Mouse (Mus musculus): Measurements from ENCODE around the gene Klhl8.
"Not testable (repeated sequence)": the region's sequence is repeated elsewhere in the genome, so short reads cannot be mapped to it uniquely, and the experiment has no call there.

The Klhl8 gene

GRCm38 (mm10) chr5:103910748-103911409 is at the start of gene Klhl8:
TSS of gene Klhl8 (minus strand) at chr5:103911259.
- in situ Hi-C loops (cut with MboI, MseI) = no loop called here

DNA sequence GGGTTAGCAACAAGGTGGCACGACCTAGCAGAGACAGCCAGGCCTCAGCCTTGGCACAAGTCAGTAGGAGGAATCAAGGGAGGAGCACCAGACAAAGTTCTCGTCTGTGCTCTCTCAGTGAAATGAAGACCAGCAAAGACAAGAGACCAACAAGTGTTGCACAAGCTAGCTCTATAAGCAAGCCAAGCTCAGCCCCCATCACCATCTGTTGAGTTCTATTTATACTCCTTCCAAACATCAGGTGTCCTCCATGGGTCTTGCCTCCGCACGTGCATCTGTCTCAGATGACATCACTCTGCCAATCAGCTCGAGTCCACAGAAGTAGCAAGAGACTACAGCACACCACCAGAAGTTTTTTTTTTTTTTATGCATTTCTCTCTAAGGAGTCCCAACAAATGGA is 43.6 kb upstream of the Klhl8 start:
- in situ Hi-C loops (cut with MboI, MseI) = no loop called here

- in situ Hi-C loops (cut with MboI, MseI) = no loop called here
Measured at GRCm38 (mm10) chr5:103953135-103954083, 42.4 kb upstream of the Klhl8 start.

DNA sequence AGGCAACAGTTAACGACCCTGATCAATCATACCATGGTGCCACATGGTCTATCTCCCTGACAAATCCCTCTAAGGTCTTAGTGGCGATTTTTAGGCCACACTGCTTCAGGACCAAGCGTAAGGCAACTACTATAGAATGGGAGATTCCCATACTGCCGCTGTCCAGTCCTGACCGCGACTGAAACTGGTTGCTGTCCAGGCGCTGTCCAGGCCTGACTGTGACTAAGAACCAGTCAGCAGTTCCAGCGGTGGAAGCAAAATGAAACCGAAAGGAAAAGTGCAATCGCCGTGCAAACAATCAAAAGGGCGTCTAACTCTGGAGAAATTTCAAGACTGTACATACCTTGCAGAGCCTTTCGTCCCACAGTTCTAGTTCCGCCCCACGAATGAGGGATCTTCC is 39.1 kb upstream of the Klhl8 start:
- in situ Hi-C loops (cut with MboI, MseI) = not testable (repeated sequence)

DNA sequence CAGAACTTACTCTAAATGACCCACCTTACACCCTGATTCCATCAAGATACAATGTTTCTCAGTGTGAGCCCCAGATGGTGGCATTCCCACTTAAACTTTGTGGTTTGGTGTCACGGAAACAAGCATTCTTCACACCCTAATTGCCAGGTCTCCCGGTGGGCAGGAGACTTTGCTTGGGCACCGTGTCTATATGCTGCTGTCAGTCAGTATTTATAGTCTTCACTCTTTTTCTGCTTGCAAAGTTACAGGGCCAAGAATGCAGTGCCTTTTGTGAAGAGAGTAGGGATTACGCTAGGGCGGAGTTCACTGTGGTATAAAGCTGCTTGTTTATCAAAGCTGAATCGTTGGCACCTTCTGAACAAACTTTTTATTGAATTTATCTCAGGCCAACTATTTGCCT is 32.1 kb upstream of the Klhl8 start:
- in situ Hi-C loops (cut with MboI, MseI) = no loop called here

DNA sequence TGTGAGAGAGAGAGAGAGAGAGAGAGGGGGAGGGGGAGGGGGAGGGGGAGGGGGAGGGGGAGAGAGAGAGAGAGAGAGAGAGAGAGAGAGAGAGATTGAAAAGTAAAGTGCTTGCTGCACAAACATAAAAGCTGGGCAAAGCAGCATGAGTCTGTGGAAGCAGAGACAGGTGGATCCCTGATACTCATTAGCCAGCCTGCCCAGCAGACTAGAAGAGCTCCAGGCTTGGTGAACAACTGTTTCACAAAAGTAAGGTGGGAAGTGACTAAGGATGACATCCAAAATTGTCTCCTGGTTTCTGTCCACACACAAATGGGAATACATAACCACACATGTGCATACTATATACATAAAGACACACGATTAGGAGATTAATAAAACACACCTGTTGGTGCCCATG is 28.8 kb upstream of the Klhl8 start:
- in situ Hi-C loops (cut with MboI, MseI) = no loop called here

DNA sequence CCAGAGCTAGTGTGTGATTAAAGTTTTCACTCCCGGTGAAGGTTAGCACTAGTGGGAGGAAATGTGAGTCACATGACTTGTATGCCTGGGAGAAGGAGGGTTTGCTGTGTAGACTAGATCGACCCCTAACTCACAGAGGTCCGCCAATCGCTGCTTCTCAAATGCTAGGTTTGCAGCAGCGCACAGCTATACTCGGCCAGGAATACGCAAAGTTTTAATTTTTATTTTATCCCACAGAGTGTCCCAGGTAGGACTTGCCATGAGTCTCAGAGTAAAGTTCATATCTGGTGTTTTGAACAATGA is 28.2 kb upstream of the Klhl8 start:
- in situ Hi-C loops (cut with MboI, MseI) = no loop called here

DNA sequence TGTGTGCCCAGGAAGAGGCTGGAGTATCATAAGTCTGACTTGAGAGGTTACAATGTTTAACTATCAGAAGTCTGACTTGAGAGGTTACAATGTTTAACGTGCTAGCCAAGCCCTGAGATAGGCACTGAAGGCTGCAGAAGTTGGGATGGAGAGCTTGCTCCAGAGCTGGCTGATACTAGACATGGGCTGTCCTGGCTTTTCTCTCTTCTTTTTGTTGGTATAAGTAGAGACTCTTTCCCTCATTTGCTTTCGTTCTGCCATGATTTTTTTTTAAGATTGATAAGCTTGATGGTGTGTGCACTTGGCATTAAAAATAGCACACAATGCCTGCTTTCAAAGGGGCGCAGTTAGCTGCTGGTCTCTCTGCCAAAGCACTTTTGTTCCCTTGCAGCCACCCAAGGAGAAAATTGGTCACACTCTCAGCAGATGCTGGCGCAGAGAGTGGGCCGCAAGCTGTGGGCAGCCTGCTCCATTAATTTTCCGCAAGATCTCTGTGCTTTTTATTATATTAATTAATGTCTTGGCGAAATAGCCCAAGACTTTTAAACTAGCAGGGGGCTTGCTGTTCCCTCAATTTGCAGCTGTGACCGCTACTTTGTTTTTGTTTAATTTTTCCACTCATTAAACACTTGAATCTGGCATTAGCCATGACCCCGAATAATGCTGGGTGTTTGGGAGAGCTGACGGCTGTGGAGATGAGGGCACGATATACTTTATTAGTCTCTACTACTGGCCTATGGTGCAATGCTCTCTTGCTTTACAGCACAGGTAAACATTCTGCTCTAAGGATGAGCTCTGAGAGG is 27.7 kb upstream of the Klhl8 start:
- in situ Hi-C loops (cut with MboI, MseI) = no loop called here

DNA sequence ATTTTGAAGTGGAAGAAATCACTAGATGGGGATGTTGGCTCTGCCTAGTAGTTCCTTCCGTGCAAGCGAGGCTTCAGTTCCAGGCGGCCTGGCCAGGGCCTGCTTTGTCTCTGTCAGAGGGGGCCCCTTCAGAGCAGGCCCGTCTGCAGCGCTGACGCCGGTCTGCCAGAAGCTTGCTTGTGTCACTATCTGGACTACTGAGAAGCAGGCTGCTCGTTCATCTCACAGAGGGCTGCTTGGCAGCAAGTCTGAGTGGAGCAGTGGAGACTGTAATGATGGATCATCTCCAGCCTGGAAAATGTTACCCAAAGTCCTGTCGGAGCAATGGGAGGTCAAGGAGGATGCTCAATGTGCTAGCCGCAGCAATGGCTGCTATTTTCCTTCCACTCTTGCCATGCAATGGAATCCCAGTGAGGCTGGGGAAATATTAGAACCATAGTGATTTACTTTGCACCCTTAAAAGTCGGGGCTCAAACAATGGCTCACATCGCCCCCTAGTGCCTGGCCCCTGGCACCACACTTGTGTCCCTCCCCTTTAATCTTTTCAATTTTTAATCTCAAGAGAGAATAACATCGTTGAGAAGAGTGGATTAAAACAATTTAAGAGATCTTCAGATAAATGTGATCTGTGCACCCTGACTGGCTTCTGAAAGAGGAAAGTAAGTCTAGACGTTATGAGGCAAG is 26.0 kb upstream of the Klhl8 start:
- in situ Hi-C loops (cut with MboI, MseI) = no loop called here

- in situ Hi-C loops (cut with MboI, MseI) = not testable (repeated sequence)
Measured at GRCm38 (mm10) chr5:103931924-103932323, 20.9 kb upstream of the Klhl8 start.

DNA sequence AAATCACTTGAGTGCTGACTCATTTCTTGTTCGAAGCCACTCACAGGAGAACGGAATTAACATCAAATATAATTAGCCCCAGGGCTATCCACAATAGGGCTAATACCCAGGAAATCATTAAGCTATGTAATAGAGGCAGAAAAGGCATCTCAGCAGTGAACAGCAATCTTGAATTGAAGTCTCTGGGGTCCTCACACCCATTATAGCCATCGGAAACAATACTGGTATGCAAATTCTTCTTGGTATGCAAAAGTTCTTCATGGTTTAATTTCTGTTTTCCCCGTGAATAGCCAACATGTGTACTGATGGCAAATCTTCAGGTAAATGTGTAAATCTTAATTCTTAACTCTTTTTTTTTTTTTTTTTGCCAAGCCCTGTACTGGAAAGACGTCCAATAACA is 19.5 kb upstream of the Klhl8 start:
- in situ Hi-C loops (cut with MboI, MseI) = no loop called here

DNA sequence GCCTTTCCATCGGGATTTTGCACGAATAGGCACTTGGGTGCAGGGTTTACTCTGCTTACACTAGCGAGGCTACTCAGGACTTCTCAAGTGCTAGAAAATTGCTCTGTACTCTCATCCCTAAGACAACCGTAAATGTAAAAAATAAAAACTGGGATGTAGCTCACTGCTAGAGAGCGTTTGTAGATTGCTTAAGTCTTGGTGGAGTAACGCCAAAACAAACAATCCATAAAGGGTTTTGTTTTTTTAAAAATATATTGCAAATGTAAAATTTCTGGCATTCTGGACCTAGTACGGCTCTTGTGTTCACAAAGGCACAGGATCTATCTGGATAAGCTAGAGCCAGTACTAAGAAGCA is 17.1 kb upstream of the Klhl8 start:
- in situ Hi-C loops (cut with MboI, MseI) = no loop called here

DNA sequence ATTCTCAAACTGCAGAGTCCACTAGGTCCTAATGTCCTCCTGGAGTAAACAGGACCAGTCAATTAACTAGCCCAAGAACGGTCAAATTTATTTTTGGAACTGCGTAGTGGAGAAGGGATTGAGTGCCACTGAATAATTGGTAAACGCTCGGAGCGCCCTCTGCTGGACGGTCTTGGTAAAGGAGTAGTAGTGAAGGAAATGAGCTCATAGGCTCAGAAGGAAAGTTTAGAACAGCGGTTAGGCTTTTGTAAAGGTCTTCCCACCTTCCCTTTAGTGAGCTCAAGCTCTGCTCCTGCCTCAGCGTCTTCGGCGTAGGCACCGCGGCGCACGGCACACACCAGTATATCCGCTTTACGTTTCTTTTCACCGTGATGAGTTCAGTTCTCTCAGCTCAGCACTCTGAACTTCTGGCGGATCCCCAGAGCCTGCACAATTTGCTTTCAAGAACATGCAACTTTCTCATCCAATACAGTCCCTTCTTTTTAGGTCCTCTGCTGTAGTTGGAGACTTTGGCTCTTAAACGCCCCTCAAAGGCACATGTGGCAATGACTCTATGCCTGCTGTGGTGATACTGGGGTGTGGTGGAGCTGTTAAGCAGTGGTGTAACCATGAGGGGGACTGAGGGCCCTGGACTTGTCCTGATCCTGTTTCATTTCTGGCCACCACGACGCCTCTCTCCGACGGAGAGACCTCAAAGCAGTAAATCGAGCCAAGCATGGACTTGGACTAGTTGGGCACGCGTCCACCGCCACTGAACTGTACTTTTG is 16.6 kb upstream of the Klhl8 start:
- in situ Hi-C loops (cut with MboI, MseI) = no loop called here

- in situ Hi-C loops (cut with MboI, MseI) = no loop called here
Measured at GRCm38 (mm10) chr5:103926398-103926797, 15.3 kb upstream of the Klhl8 start.

GRCm38 (mm10) chr5:103923755-103924154 is 12.7 kb upstream of the Klhl8 start:
- in situ Hi-C loops (cut with MboI, MseI) = no loop called here

DNA sequence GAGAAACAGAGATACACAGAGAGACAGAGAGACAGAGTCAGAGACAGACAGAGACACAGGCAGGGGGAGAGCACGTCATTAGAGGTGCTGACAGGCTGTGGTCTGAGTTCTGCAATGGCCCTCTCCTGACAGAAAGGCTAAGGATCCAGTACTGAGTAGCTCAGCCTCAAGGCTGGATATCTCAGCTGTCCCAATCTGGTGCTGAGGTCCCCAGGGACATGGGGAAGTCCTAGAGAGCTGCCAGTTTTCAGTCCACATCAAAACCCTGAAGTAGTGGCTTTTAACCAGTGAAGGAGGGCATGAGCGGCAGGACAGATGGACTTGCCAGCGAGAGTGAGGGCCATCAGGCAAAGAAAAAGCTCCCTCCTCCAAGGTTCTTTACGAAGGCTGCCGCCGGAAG is 12.0 kb upstream of the Klhl8 start:
- in situ Hi-C loops (cut with MboI, MseI) = no loop called here

GRCm38 (mm10) chr5:103922436-103922835 is 11.4 kb upstream of the Klhl8 start:
- in situ Hi-C loops (cut with MboI, MseI) = no loop called here

DNA sequence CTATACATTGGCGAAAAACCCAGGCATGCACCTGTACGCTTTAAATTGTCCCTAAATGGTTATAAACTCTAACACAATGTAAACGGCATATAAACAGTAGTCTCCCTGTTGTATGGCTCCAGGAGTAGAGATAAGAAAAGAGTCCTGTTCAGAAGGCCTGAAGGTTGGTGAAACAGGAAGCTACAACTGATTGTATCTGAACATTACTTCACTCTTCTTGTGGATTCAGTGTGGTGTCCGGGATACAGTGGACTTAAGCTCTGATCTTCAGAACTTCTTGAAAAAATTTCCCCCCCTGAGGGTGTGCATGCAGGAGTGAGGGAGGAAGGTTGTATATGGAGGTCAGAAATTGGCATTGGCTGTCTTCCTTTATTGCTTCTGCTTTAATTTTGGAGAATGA is 8.4 kb upstream of the Klhl8 start:
- in situ Hi-C loops (cut with MboI, MseI) = no loop called here

- in situ Hi-C loops (cut with MboI, MseI) = no loop called here
Measured at GRCm38 (mm10) chr5:103918233-103918632, 7.2 kb upstream of the Klhl8 start.

DNA sequence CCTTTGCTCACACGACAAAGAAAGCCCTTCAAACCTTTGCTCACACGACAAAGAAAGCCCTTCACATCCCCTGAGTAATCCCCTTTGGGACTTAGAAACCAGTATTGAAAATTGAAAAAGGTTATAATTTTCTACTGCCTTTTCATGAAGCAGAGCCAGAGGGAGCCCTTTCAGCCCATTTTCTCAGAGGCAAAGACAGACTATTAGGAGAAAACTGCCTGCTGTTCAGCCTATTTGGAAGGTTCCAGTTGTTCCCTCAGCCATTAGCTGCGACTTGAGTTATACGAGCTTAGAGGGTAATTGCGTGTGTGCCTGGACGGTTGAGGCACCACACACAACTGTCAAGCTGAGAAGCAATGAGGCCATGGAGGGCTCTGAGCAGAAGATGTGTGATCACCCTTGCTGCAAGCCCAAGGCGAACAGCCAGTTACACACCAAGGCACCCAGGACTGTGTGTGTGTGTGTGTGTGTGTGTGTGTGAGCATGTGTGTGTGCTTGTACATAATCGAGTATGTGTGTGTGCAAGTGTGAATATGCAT is 6.4 kb upstream of the Klhl8 start:
- in situ Hi-C loops (cut with MboI, MseI) = no loop called here

Measured in T-helper 2 cell (primary cell).